Mouse (Mus musculus) testis, adult 2 months (tissue): ENCODE results near the gene Syn2. TPM values are rescaled to one million over a fixed set of nuclear protein-coding genes. Genes with fewer than 3 reads are reported as not detected.

Source experiments
- H3K27ac ChIP-seq: fragments of 200-500 bp; 2 replicates; pipeline ENCODE4 v1.5.1; 2012; ENCODE audit warnings: low read depth, low read length; ENCODE audit not compliant: control insufficient read depth, insufficient read depth
- H3K27me3 ChIP-seq: fragments of 200-500 bp; 2 replicates; pipeline ENCODE4 v1.6.1; 2012; ENCODE audit warnings: mild to moderate bottlenecking, low read length, moderate library complexity; ENCODE audit not compliant: control insufficient read depth, insufficient read depth
- H3K36me3 ChIP-seq: fragments of 200-500 bp; 2 replicates; pipeline ENCODE4 v1.6.1; 2012; ENCODE audit warnings: mild to moderate bottlenecking, low read length; ENCODE audit not compliant: control insufficient read depth, insufficient read depth
- H3K4me1 ChIP-seq: fragments of 200-500 bp; 2 replicates; pipeline ENCODE4 v1.6.1; 2012; ENCODE audit warnings: low read length; ENCODE audit not compliant: control insufficient read depth, insufficient read depth
- H3K4me3 ChIP-seq: fragments of 200-500 bp; 2 replicates; pipeline ENCODE4 v1.5.1; 2012; ENCODE audit warnings: low read depth, mild to moderate bottlenecking, low read length, moderate library complexity, mixed read lengths; ENCODE audit not compliant: control insufficient read depth
- CTCF ChIP-seq: fragments of 200-500 bp; IDR thresholded peaks from 2 replicates; pipeline ENCODE4 v1.5.1; 2012; ENCODE audit warnings: low read depth, mild to moderate bottlenecking, inconsistent platforms, low read length, moderate library complexity; ENCODE audit not compliant: control insufficient read depth, insufficient read depth, insufficient replicate concordance
- POLR2A ChIP-seq: fragments of 200-500 bp; IDR thresholded peaks from 2 replicates; pipeline ENCODE4 v1.6.1; 2012; ENCODE audit warnings: low read depth, mild to moderate bottlenecking, inconsistent platforms, low read length, moderate library complexity; ENCODE audit not compliant: control insufficient read depth
- polyA plus RNA-seq: library from polyadenylated mRNA; depleted of rRNA; stranded (reverse); fragments of >200 nt; gene quantifications from 2 replicates; pipeline ENCODE4 v1.2.3, GENCODE M21; 2012; rRNA removed

Gene Syn2
- polyA plus RNA-seq, 1 experiment: 9.2 TPM

GRCm38 (mm10) chr6:115316811-115317221 is 182.1 kb downstream of the Syn2 start:
- Histone ChIP-seq H3K27me3 (no peaks in the 10 kb centered on the region), H3K4me3 (no peak overlapping the region), H3K4me1 (peaks cover 2% of the 10 kb centered on the region; the same call in 1 of the 2 replicates), H3K36me3 (no peaks in the 10 kb centered on the region), H3K27ac (no peak overlapping the region)
- no peak for TF ChIP-seq CTCF
- no peak for TF ChIP-seq POLR2A

- no peak overlapping the region for H3K4me3 ChIP-seq
- TF ChIP-seq CTCF (no peak), POLR2A (no peak)
- H3K36me3 ChIP-seq: no peaks in the 10 kb centered on the region
- H3K4me1 ChIP-seq: no peaks in the 10 kb centered on the region
- no peak overlapping the region for H3K27ac ChIP-seq
- H3K27me3 ChIP-seq: no peaks in the 10 kb centered on the region
Observed at GRCm38 (mm10) chr6:115318811-115319210, 184.1 kb downstream of the Syn2 start.

- H3K27ac ChIP-seq: no peak overlapping the region
Observed at GRCm38 (mm10) chr6:115319686-115320085, 185.0 kb downstream of the Syn2 start.

DNA sequence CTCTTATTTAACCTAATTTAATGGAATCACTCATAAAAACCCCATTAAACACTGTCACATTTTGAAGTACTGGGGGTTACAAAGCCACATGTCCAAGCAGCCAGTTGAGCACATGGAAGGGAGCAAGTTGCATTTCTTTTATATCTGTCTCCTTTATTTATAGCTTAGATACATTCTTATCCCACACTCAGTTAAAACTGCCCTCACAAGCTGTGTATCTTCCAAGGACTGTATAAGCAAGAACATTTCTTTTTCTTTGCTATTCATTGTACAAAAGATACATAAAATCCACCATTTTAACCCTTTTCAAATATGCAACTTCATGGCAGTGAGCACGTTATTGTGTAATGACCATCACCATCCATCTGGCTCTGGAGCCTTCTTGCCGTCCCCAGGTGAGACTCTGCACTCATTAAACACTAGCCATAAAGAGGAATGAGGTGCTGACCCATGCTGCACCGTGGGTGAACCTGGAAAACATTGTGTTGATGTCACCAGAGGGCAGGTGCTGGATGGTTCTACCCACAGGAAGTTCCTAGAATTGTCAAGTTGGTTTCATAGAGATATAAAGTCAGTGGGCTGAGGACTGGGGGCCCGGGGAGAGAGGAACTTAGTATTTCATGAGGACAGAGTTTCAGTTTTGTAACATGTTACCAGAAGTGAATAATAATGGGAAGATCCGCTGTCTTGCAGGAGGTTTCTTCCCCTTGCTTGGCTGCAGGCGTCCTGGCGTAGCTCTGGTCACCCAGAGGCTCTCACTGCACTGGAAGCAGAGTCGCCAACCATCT is 186.4 kb downstream of the Syn2 start:
- no peak overlapping the region for H3K27ac ChIP-seq
- TF ChIP-seq POLR2A (no peak), CTCF (no peak)
- H3K4me1 ChIP-seq: no peaks in the 10 kb centered on the region
- H3K4me3 ChIP-seq: no peak overlapping the region
- H3K36me3 ChIP-seq: no peaks in the 10 kb centered on the region
- no peaks in the 10 kb centered on the region for H3K27me3 ChIP-seq

More at GRCm38 (mm10) chr6:115319686-115320085, 185.0 kb downstream of the Syn2 start:
- Histone ChIP-seq H3K4me3 (no peak overlapping the region), H3K27me3 (no peaks in the 10 kb centered on the region), H3K4me1 (no peaks in the 10 kb centered on the region), H3K36me3 (no peaks in the 10 kb centered on the region)
- TF ChIP-seq CTCF: no peak
- TF ChIP-seq POLR2A: no peak

DNA sequence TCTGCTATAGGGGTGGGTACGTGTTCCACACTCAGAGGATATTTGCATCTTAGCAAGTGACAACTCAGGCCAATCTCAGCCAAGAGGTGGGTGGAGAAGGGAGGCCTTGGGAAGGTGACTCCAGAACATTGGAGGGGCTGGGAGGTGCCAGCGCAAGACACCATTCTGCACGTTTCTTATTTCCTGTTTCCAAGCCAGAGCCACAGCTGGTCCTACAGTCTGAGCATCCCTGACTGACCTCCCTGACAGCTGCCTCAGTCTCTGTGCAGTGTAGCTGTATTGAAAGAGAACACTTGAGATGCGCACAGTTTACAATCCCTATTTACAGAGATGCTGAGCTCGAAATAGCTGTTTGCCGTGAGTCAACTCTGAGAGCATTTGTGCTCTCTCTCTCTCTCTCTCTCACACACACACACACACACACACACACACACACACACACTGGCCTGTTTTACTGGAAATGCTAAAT is 187.2 kb downstream of the Syn2 start:
- no peak for TF ChIP-seq CTCF
- no peak for TF ChIP-seq POLR2A
- H3K27ac ChIP-seq: no peak overlapping the region
- no peaks in the 10 kb centered on the region for H3K27me3 ChIP-seq
- H3K4me1 ChIP-seq: no peaks in the 10 kb centered on the region
- H3K36me3 ChIP-seq: no peaks in the 10 kb centered on the region
- H3K4me3 ChIP-seq: no peak overlapping the region

GRCm38 (mm10) chr6:115322956-115323355 is 188.3 kb downstream of the Syn2 start:
- no peak for TF ChIP-seq POLR2A
- TF ChIP-seq CTCF: no peak
- Histone ChIP-seq H3K4me3 (no peak overlapping the region), H3K27me3 (no peaks in the 10 kb centered on the region), H3K27ac (no peak overlapping the region), H3K4me1 (no peaks in the 10 kb centered on the region), H3K36me3 (no peaks in the 10 kb centered on the region)

DNA sequence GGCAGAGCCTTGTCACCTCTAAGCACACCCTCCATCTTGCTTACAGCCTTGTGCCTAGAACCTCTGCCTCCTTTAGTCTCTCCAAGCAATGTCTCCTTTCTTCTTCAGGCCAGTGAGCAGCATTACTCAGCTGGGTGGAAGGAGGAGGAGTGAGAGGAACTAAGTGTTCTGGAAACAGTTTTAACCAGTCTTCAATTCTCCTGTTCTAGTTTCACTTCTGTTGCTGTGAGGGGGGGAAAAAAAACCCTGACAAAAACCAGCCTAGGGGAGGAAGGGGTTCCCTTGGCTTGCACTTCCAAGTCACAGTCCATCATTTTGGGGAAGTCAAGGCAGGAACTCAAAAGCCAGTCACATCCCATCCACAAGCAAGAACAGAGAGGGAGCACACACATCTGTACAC is 196.3 kb downstream of the Syn2 start:
- Histone ChIP-seq H3K4me1 (no peaks in the 10 kb centered on the region), H3K27me3 (no peaks in the 10 kb centered on the region), H3K4me3 (no peak overlapping the region), H3K36me3 (no peaks in the 10 kb centered on the region), H3K27ac (no peak overlapping the region)
- TF ChIP-seq CTCF: no peak
- no peak for TF ChIP-seq POLR2A

Other genes with a start within 250 kb of the Syn2 start
- gene Vgll4, start 164.9 kb upstream of the Syn2 start, polyA plus RNA-seq: 37.6 and 38.4 TPM in 2 replicates
- 13.0 and 14.1 TPM in 2 replicates for gene Tamm41, start 97.0 kb upstream of the Syn2 start, polyA plus RNA-seq
- gene Gm17482, start 92.4 kb downstream of the Syn2 start, polyA plus RNA-seq: not detected in 2 replicates
- 1.5 and 2.0 TPM in 2 replicates for gene Timp4, start 117.3 kb downstream of the Syn2 start, polyA plus RNA-seq
- gene Pparg, start 226.0 kb downstream of the Syn2 start, polyA plus RNA-seq: 1.2 and 2.0 TPM in 2 replicates